Mouse (Mus musculus) heart, postnatal 25 days (tissue): ENCODE results near the gene Bach2. TPM values are rescaled to one million over a fixed set of nuclear protein-coding genes. Genes with fewer than 3 reads are reported as not detected.
A peak's percentile ranks its signal among the peaks of the same experiment; 100 is the strongest.

Experiments used
- DNase-seq: peaks from one replicate; pipeline ENCODE4 v3.0.0; 2022; ENCODE audit warnings: low spot score
- intact Hi-C: fragments of 180-260 bp; cut with DNase I; formaldehyde crosslinking; loops from one replicate; pipeline ENCODE4 v1.15.1; 2025
- total RNA-seq, 2 experiments: library from RNA; stranded (reverse); gene quantifications; 2 replicates each; pipeline ENCODE4 v1.2.3; 2021

Gene Bach2
- total RNA-seq, 2 experiments from 2014 or later, result 6.9 to 7.9 TPM

GRCm38 (mm10) chr4:32564918-32565317 lies 326.3 kb downstream of the Bach2 start:
- intact Hi-C loops, result no loop called here
- DNase-seq, result no peak

- DNase-seq, result no peak
- intact Hi-C loops, result no loop called here
Measured at GRCm38 (mm10) chr4:32569054-32569453, 330.4 kb downstream of the Bach2 start.

GRCm38 (mm10) chr4:32569995-32570938 lies 331.7 kb downstream of the Bach2 start:
- DNase-seq, result no peak
- intact Hi-C loops, result loop anchor here (5.0 kb wide), 3 partner anchors 33 to 603 kb away; no protein-coding TSS in a partner anchor

GRCm38 (mm10) chr4:32570939-32571317 lies 332.3 kb downstream of the Bach2 start:
- intact Hi-C loops, result loop anchor here (5.0 kb wide), 3 partner anchors 34 to 604 kb away; no protein-coding TSS in a partner anchor
- DNase-seq, result no peak

GRCm38 (mm10) chr4:32571441-32571840 lies 332.8 kb downstream of the Bach2 start:
- DNase-seq, result no peak
- intact Hi-C loops, result loop anchor here (5.0 kb wide), 3 partner anchors 34 to 604 kb away; no protein-coding TSS in a partner anchor

- DNase-seq, result no peak
- intact Hi-C loops, result loop anchor here (1.0 to 5.0 kb wide), 4 partner anchors 35 to 605 kb away; no protein-coding TSS in a partner anchor
Measured at GRCm38 (mm10) chr4:32572118-32572517, 333.5 kb downstream of the Bach2 start.

- intact Hi-C loops, result loop anchor here (5.0 kb wide), 3 partner anchors 36 to 606 kb away; no protein-coding TSS in a partner anchor
Measured at GRCm38 (mm10) chr4:32573586-32573985, 335.0 kb downstream of the Bach2 start.

GRCm38 (mm10) chr4:32574604-32575003 lies 336.0 kb downstream of the Bach2 start:
- intact Hi-C loops, result loop anchor here (5.0 kb wide), 3 partner anchors 37 to 607 kb away; no protein-coding TSS in a partner anchor

More at GRCm38 (mm10) chr4:32573586-32573985, 335.0 kb downstream of the Bach2 start:
- DNase-seq, result no peak

GRCm38 (mm10) chr4:32575165-32575564 lies 336.6 kb downstream of the Bach2 start:
- DNase-seq, result no peak
- intact Hi-C loops, result no loop called here

More at GRCm38 (mm10) chr4:32574604-32575003, 336.0 kb downstream of the Bach2 start:
- no peak for DNase-seq

- intact Hi-C loops, result no loop called here
- no peak for DNase-seq
Measured at GRCm38 (mm10) chr4:32579850-32580249, 341.2 kb downstream of the Bach2 start.

- no peak for DNase-seq
- intact Hi-C loops, result no loop called here
Measured at GRCm38 (mm10) chr4:32584181-32584580, 345.6 kb downstream of the Bach2 start.

GRCm38 (mm10) chr4:32586596-32586995 lies 348.0 kb downstream of the Bach2 start:
- no peak for DNase-seq
- intact Hi-C loops, result loop anchor here (2.0 kb wide), 1 partner anchor 532 kb away; no protein-coding TSS in a partner anchor

GRCm38 (mm10) chr4:32587543-32587942 lies 348.9 kb downstream of the Bach2 start:
- intact Hi-C loops, result loop anchor here (2.0 kb wide), 1 partner anchor 531 kb away; no protein-coding TSS in a partner anchor
- no peak for DNase-seq

- DNase-seq, result no peak
- intact Hi-C loops, result no loop called here
Measured at GRCm38 (mm10) chr4:32588237-32588636, 349.6 kb downstream of the Bach2 start.

- intact Hi-C loops, result no loop called here
- DNase-seq, result no peak
Measured at GRCm38 (mm10) chr4:32601135-32601534, 362.5 kb downstream of the Bach2 start.

- DNase-seq, result no peak
- intact Hi-C loops, result no loop called here
Measured at GRCm38 (mm10) chr4:32602660-32603059, 364.1 kb downstream of the Bach2 start, which contains the start of gene Gja10. Gja10 (minus strand) TSS chr4:32602760.

GRCm38 (mm10) chr4:32615034-32615881 lies 376.7 kb downstream of the Bach2 start, which contains the start of gene Casp8ap2:
Casp8ap2 (plus strand) TSS chr4:32615451.
- peak; percentile 99 for DNase-seq
- intact Hi-C loops, result loop anchor here (2.0 to 5.0 kb wide), 2 partner anchors 42 to 417 kb away; partner anchors contain the start of genes Mdn1 and Ube2j1

- DNase-seq, result no peak
- intact Hi-C loops, result no loop called here
Measured at GRCm38 (mm10) chr4:32621637-32622036, 383.0 kb downstream of the Bach2 start.
